Mouse (Mus musculus) neutrophil, adult 5-6 weeks (primary cell): ENCODE measurements around the gene Efna3. TPM values are rescaled to one million over a fixed set of nuclear protein-coding genes. Genes with fewer than 3 reads are reported as not detected.

ENCODE experiments used
- ATAC-seq: fragments of 151-379, 151-347 bp; 2 replicates; pipeline ENCODE4 v1.8.0; 2017; ENCODE audit warnings: mild to moderate bottlenecking, moderate TSS enrichment; ENCODE audit not compliant: insufficient number of reproducible peaks, poor library complexity, low FRiP score, severe bottlenecking; ENCODE audit errors: extremely low read depth
- total RNA-seq: library from RNA; stranded (forward); fragments of 200-1000 nt; gene quantifications from 2 replicates; pipeline ENCODE4 v1.2.3, GENCODE M21; 2017

Gene Efna3
- total RNA-seq: not detected in 2 replicates

- no peak for ATAC-seq
These were observed at the start of gene Efna3 for GRCm38 (mm10) chr3:89322514-89323165. TSS of gene Efna3 (minus strand) at chr3:89322965.

- ATAC-seq: no peak
These were observed 44.6 kb upstream of the Efna3 start for GRCm38 (mm10) chr3:89367338-89367737.

GRCm38 (mm10) chr3:89365486-89366414, 43.0 kb upstream of the Efna3 start:
- ATAC-seq: no peak

GRCm38 (mm10) chr3:89365153-89365485, 42.4 kb upstream of the Efna3 start, which contains the start of gene Dcst1:
TSS of gene Dcst1 (minus strand) at chr3:89365253.
- no peak for ATAC-seq

- no peak for ATAC-seq
These were observed 41.9 kb upstream of the Efna3 start for GRCm38 (mm10) chr3:89364631-89365030.

- ATAC-seq: no peak
These were observed 38.9 kb upstream of the Efna3 start, which contains the start of gene Dcst2 for GRCm38 (mm10) chr3:89361675-89362074. TSS of gene Dcst2 (plus strand) at chr3:89361975.

GRCm38 (mm10) chr3:89360237-89360636, 37.5 kb upstream of the Efna3 start:
- ATAC-seq: no peak

- ATAC-seq: no peak
These were observed 36.9 kb upstream of the Efna3 start for GRCm38 (mm10) chr3:89359630-89360029.

GRCm38 (mm10) chr3:89356029-89356428, 33.3 kb upstream of the Efna3 start:
- ATAC-seq: no peak

GRCm38 (mm10) chr3:89355512-89355902, 32.7 kb upstream of the Efna3 start:
- ATAC-seq: no peak

- no peak for ATAC-seq
These were observed 32.2 kb upstream of the Efna3 start for GRCm38 (mm10) chr3:89354816-89355511.

GRCm38 (mm10) chr3:89351271-89351670, 28.5 kb upstream of the Efna3 start:
- ATAC-seq: no peak

- peak; percentile 61 for ATAC-seq
These were observed 27.2 kb upstream of the Efna3 start, which contains the start of gene Adam15 for GRCm38 (mm10) chr3:89349869-89350501. TSS of gene Adam15 (minus strand) at chr3:89349996.

GRCm38 (mm10) chr3:89348911-89349868, 26.4 kb upstream of the Efna3 start:
- ATAC-seq: no peak

GRCm38 (mm10) chr3:89347916-89348315, 25.2 kb upstream of the Efna3 start:
- ATAC-seq: no peak

GRCm38 (mm10) chr3:89346815-89347540, 24.2 kb upstream of the Efna3 start:
- ATAC-seq: no peak

- no peak for ATAC-seq
These were observed 20.5 kb upstream of the Efna3 start for GRCm38 (mm10) chr3:89343279-89343678.
